Mouse (Mus musculus): ENCODE data around the gene Bco1.

Gene Bco1

DNA sequence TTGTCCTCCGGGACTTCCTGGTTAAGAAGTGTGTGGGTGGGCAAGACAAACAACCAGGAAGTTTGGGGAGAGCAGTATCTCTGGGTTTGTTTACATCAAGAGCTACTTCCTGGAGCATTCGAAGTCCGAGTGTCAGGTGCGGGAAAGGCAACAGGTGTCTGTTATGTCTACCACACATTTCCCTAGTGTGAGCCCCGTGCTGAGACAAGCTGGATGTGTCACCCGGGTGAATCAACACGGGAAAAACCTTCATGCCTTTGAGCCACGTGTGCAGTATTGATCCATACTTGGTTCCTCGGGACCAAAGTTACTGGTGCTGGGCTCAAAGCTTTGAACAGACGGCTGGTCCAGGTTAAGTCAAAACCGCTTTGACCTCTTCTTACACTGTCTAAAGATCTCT is 41.7 kb downstream of the Bco1 start:
- no peak for DNase-seq (ENCODE audit: low read depth, low spot score)

GRCm38 (mm10) chr8:117148520-117148919 is 52.9 kb downstream of the Bco1 start:
- DNase-seq (ENCODE audit: low read depth, low spot score) = peak; percentile 51

GRCm38 (mm10) chr8:117156149-117156548 is 60.5 kb downstream of the Bco1 start:
- no peak for DNase-seq (ENCODE audit: low read depth, low spot score)

DNA sequence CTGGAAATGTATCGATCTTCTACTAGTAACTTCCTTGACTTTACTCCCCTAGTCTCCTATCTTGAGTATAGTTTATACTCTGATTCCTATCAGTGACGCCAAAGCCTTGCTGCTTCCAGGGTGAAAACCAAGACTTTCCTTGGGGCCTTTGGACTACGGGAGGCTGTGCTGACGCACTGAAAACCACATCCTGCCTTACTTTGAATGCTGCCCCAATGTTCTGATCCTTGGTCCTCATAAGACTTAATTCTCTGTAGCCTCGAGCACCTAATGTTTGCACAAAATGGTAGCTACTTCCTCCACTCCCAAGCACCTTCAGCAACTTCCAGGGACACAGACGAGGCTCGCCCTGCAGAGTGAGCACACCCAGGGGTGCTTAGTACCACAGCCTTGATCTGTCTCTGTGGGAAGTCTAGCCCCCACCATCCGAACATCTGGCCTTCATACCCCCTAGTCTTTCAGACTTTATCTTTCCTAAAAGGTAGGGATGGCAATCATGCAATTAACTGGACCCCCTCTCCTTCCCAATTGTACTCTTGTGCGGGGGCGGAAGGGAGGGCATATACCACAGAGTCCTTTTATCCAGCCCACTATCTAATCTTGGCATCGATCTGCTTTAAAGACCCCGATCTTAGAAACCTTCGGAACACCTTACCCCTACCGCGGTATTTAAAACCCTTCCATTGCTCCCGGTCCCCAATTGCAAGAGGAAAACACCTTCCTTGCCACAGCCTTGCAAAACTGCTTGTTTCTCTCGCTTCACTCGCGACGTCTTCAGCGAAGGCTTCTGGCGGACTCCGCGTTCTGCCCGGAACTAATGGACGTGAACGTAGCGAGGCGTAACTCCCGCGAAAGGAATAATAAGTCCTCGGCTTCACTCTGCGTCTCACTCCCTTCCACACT is 61.5 kb downstream of the Bco1 start:
- no peak for DNase-seq (ENCODE audit: low read depth, low spot score)

DNA sequence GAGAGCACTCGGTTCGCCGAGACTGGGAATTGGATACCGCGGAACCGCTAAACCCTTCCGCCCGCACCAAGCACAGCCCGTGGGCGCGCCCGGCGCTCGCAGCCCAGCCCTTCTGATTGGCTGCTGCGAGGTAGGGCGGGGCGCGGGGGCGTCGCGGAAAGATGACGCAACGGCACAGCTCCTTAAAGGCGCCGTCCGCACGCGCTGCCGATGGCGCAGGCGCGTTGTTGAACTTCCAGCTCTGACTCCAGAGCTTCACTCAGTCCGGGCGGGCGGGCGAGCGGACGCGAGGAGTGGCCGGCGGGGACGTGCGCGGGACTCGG is 62.1 kb downstream of the Bco1 start:
- peak; percentile 96 for DNase-seq (ENCODE audit: low read depth, low spot score)

DNA sequence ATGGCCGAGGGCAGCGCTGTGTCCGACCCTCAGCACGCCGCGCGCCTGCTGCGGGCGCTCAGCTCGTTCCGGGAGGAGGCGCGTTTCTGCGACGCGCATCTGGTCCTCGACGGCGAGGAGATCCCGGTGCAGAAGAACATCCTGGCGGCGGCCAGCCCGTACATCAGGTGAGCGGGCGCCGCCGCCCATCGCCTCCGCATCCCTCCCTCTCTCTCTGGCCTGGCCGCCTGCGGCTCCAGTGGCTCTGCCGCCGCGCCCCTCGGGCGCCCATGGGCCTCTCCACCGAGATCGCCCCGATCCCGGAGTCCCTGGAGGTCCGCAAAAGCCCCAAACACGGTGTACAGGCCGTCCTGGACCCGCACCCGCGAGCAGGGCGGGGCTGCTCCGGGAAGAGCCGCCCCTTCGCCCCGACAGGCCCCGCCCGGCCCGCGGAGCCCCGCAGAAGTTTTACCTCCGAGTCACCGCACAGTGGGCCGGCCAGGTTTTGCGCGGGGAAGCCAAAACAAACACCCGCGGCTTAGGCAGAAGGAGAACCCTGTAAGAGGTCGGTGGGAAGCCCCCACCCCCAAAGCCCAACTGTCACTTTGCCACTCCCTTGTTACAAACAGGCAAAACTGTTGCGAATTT is 62.6 kb downstream of the Bco1 start, which contains the start of gene Gan:
Gene Gan (plus strand): TSS at position 1 of the 627 bp plus-strand sequence.
- peak; percentile 64 for DNase-seq (ENCODE audit: low read depth, low spot score)

- no peak for DNase-seq (ENCODE audit: low read depth, low spot score)
Observed at GRCm38 (mm10) chr8:117159031-117159430, 63.4 kb downstream of the Bco1 start.

- DNase-seq (ENCODE audit: low read depth, low spot score) = no peak
Observed at GRCm38 (mm10) chr8:117164912-117165311, 69.3 kb downstream of the Bco1 start.

GRCm38 (mm10) chr8:117165542-117165941 is 69.9 kb downstream of the Bco1 start:
- DNase-seq (ENCODE audit: low read depth, low spot score) = no peak

DNA sequence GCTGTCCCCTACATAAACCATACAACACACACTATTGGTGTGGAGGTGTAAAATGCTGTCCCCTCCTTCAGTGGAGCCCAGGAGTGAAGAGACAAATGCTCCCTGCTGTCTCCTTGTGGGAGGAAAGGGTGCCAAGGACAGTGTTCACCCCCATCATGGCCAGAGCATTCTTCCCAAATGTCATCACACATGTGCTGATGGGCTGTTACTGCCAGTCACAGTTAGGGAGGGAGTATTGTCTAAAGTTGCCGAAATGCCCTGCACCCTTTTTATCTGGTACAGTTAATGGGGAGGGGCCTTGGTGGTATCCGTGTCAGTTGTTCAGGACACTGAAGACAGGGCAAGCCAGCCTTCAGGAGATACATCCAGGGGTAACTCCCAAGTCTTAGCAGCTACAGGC is 70.9 kb downstream of the Bco1 start:
- no peak for DNase-seq (ENCODE audit: low read depth, low spot score)

GRCm38 (mm10) chr8:117167243-117167883 is 71.7 kb downstream of the Bco1 start:
- no peak for DNase-seq (ENCODE audit: low read depth, low spot score)

GRCm38 (mm10) chr8:117168378-117168777 is 72.7 kb downstream of the Bco1 start:
- DNase-seq (ENCODE audit: low read depth, low spot score) = no peak

DNA sequence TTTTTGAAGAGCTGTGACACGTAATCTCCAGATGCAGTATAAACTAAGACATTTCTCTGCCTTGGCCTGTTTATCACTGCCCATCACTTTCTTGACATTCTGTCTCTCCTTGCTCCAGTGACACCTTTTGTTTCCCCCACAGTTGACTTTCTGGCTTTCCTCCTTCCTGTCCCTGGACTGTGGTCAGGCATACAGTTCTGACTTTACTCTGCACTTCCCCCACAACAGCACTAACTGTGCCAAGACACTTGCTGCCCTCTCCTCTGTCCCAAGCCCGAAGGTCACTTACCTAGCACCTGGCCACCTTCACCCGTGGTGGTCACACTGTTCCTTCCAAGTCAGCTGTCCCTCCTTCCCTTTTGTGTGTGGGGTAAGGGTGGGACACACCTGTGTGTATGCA is 76.2 kb downstream of the Bco1 start:
- no peak for DNase-seq (ENCODE audit: low read depth, low spot score)

GRCm38 (mm10) chr8:117172904-117173303 is 77.2 kb downstream of the Bco1 start:
- DNase-seq (ENCODE audit: low read depth, low spot score) = no peak

- DNase-seq (ENCODE audit: low read depth, low spot score) = no peak
Observed at GRCm38 (mm10) chr8:117173690-117174089, 78.0 kb downstream of the Bco1 start.

GRCm38 (mm10) chr8:117174536-117174935 is 78.9 kb downstream of the Bco1 start:
- DNase-seq (ENCODE audit: low read depth, low spot score) = no peak

DNA sequence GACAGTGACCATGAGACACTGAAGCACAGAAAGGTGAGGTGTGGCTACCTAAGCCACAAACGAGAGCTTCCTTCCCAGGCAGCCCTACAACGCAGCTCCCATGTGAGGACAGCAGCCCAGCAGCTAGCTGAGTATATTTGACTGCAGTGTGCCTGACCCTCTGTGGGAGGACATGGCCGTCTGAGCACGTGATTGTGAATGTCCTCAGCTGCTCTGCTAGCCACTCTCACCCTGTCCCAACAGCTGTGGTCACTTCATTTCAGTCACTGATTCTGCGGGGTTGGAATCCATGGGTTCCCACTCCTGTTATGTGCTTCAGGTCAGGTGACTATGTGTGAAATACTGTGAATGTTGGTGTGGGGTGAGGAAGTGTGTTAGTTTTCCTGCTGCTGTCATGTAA is 80.7 kb downstream of the Bco1 start:
- DNase-seq (ENCODE audit: low read depth, low spot score) = no peak

- no peak for DNase-seq (ENCODE audit: low read depth, low spot score)
Observed at GRCm38 (mm10) chr8:117177236-117177635, 81.6 kb downstream of the Bco1 start.

DNA sequence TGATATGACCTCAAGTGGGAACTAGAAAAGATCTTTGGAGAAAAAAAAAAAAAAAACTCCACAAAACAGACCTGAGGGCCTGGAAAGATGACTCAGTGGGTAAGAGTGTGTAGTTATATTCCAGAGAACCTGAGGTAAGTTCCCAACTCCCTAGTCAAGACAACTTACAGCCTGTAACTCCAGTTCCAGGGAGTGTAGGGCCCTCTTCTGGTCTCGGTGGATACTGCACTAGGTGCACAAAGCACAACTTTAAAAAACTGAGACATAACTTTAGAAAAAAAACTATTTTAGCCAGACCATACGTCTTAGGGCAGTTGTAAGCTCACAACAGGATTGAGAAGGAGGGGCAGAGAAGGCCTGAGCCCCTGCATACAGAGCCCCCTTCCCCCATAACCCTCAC is 82.4 kb downstream of the Bco1 start:
- no peak for DNase-seq (ENCODE audit: low read depth, low spot score)

DNA sequence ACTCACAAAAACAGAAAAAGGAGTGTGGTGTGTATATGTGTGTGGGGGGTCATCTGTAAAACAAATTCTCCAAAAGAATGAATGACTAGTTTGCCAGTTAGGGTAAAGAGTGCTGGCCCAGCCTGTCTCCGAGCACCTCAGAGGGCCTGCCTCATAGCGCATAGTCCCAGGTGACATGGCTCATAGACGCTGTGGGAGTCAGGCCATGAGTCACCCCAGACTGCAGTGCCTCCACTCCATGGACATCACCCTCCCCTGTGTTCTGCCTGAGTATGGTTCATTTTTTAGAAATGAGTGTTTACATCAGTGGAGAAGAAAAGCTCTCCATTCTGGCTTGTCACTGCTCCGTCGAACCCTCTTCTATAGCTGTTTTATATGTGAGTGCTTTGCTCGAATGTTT is 83.0 kb downstream of the Bco1 start:
- DNase-seq (ENCODE audit: low read depth, low spot score) = no peak

DNA sequence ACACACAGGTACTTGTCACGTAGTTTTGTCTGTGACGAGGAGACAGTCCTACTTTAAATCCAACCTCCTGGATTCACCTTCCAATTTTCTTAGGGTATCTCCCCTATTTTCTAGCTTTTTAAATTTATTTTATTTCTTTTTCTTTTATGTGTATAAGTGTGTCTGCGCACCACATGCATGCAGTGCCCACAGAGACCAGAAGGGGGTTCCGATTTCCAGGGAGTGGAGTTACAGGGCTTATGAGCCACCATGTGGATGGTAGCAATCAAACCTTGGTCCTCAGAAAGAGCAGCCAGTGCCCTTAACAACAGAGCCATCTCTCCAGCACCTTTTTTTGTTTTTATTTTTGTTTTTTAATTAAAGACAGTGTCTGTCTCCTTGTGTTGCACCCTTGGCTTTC is 87.1 kb downstream of the Bco1 start:
- DNase-seq (ENCODE audit: low read depth, low spot score) = peak; percentile 26

All from A20 (cell line).